Mouse (Mus musculus) midbrain, postnatal 0 days (tissue): ENCODE measurements around the gene Setd6. TPM values are rescaled to one million over a fixed set of nuclear protein-coding genes. Genes with fewer than 3 reads are reported as not detected.

Experiments used
- ATAC-seq: fragments of 200-750 bp; cut with Nextera tagmentation; 2 replicates; pipeline ENCODE4 v1.8.0; 2017; ENCODE audit warnings: moderate number of reproducible peaks, mild to moderate bottlenecking, moderate TSS enrichment, moderate library complexity; ENCODE audit not compliant: low FRiP score
- DNase-seq: peaks from one replicate; pipeline ENCODE4 v3.0.0-alpha.2; 2015; ENCODE audit warnings: low spot score
- H3K27ac ChIP-seq: fragments of 300-500 bp; sonication (generic); 2 replicates; pipeline ENCODE4 v1.5.1; 2014; ENCODE audit warnings: low read depth, mild to moderate bottlenecking, low read length, mixed read lengths
- H3K27me3 ChIP-seq: fragments of 300-500 bp; sonication (generic); 2 replicates; pipeline ENCODE4 v1.6.1; 2014; ENCODE audit warnings: low read length, control low read depth, mixed read lengths; ENCODE audit not compliant: insufficient read depth
- H3K36me3 ChIP-seq: fragments of 300-500 bp; sonication (generic); 2 replicates; pipeline ENCODE4 v1.6.1; 2014; ENCODE audit warnings: low read length, control low read depth, mixed read lengths; ENCODE audit not compliant: insufficient read depth
- H3K4me1 ChIP-seq: fragments of 300-500 bp; sonication (generic); 2 replicates; pipeline ENCODE4 v1.6.1; 2014; ENCODE audit warnings: mild to moderate bottlenecking, control low read depth, antibody characterized with exemption, low read length, mixed read lengths; ENCODE audit not compliant: insufficient read depth
- H3K4me2 ChIP-seq: fragments of 300-500 bp; sonication (generic); 2 replicates; pipeline ENCODE4 v1.6.1; 2014; ENCODE audit warnings: low read depth, mild to moderate bottlenecking, low read length, mixed read lengths; ENCODE audit not compliant: poor library complexity, severe bottlenecking
- H3K4me3 ChIP-seq: fragments of 300-500 bp; sonication (generic); 2 replicates; pipeline ENCODE4 v1.5.1; 2014; ENCODE audit warnings: low read depth, mild to moderate bottlenecking, low read length, moderate library complexity
- H3K9ac ChIP-seq: fragments of 300-500 bp; sonication (generic); replicated peaks from 2 replicates; pipeline ENCODE4 v1.6.1; 2014; ENCODE audit warnings: mild to moderate bottlenecking, low read length, moderate library complexity, mixed read lengths; ENCODE audit not compliant: poor library complexity, severe bottlenecking
- H3K9me3 ChIP-seq: fragments of 300-500 bp; sonication (generic); 2 replicates; pipeline ENCODE4 v1.6.1; 2016; ENCODE audit warnings: low read length, control low read depth
- CTCF ChIP-seq: IDR thresholded peaks from 2 replicates; pipeline ENCODE4 v1.5.1; 2016; ENCODE audit warnings: antibody characterized with exemption, mild to moderate bottlenecking
- WGBS: fragments of 180-500 bp; shearing (Covaris S2); extraction: QIAGEN DNeasy Blood & Tissue Kit; methylation state at CpG from one replicate; pipeline ENCODE4 v1.1.7; 2014; 5-methylcytosine and 5-hydroxymethylcytosine counted together
- polyA plus RNA-seq: library from polyadenylated mRNA; unstranded; fragments of >200 nt; fragmentation: Nextera tagmentation; extraction: Ambion mirVana; gene quantifications from 2 replicates; pipeline ENCODE4 v1.2.1, GENCODE M21; 2015
- total RNA-seq: library from RNA; depleted of rRNA; stranded (reverse); fragments of >200 nt; gene quantifications from 2 replicates; pipeline ENCODE4 v1.2.3, GENCODE M21; 2014

The Setd6 gene
- total and polyA plus RNA-seq, 2 experiments from 2014 or later, result 15.7 to 41.8 TPM

GRCm38 (mm10) chr8:95696661-95697060 lies 19.0 kb upstream of the Setd6 start:
- ATAC-seq, result no peak
- Histone ChIP-seq H3K4me3 (no peak overlapping the region), H3K27me3 (no peaks in the 10 kb centered on the region; the same call in 1 of the 2 replicates), H3K9ac (no peak overlapping the region), H3K36me3 (no peaks in the 10 kb centered on the region), H3K9me3 (no peaks in the 10 kb centered on the region), H3K4me2 (peak overlapping the region; percentile 25; the same call in 1 of the 2 replicates), H3K27ac (no peak overlapping the region), H3K4me1 (peaks cover 23% of the 10 kb centered on the region; the same call in 1 of the 2 replicates)
- 62% methylated on average over 8 of the region's 8 CpGs for WGBS
- TF ChIP-seq CTCF, result no peak
- no peak for DNase-seq

- no peaks in the 10 kb centered on the region for H3K36me3 ChIP-seq
- 2% methylated on average over 11 of the region's 11 CpGs for WGBS
- H3K4me1 ChIP-seq, result peaks cover 23% of the 10 kb centered on the region; the same call in 1 of the 2 replicates
- ATAC-seq, result peak; percentile 24
- H3K27ac ChIP-seq, result no peak overlapping the region
- peak; percentile 99 for TF ChIP-seq CTCF
- no peaks in the 10 kb centered on the region for H3K9me3 ChIP-seq
- peak; percentile 93 for DNase-seq
- H3K4me3 ChIP-seq, result no peak overlapping the region
- H3K9ac ChIP-seq, result no peak overlapping the region
- no peaks in the 10 kb centered on the region; the same call in 1 of the 2 replicates for H3K27me3 ChIP-seq
- H3K4me2 ChIP-seq, result peak overlapping the region; percentile 25; the same call in 1 of the 2 replicates
Observed at GRCm38 (mm10) chr8:95697128-95697527, 18.6 kb upstream of the Setd6 start.

- ATAC-seq (no peak), DNase-seq (no peak)
- Histone ChIP-seq H3K4me3 (no peak overlapping the region), H3K9me3 (no peaks in the 10 kb centered on the region), H3K9ac (no peak overlapping the region), H3K4me1 (peaks cover 25% of the 10 kb centered on the region), H3K27me3 (no peaks in the 10 kb centered on the region; the same call in 1 of the 2 replicates), H3K4me2 (no peak overlapping the region), H3K36me3 (no peaks in the 10 kb centered on the region), H3K27ac (no peak overlapping the region)
- WGBS, result 43% methylated on average over 6 of the region's 6 CpGs
- TF ChIP-seq CTCF, result no peak
Observed at GRCm38 (mm10) chr8:95698179-95698578, 17.5 kb upstream of the Setd6 start.

GRCm38 (mm10) chr8:95700282-95700681 lies 15.4 kb upstream of the Setd6 start:
- no peak for TF ChIP-seq CTCF
- no peaks in the 10 kb centered on the region for H3K9me3 ChIP-seq
- H3K4me2 ChIP-seq, result peak overlapping the region; percentile 34
- no peaks in the 10 kb centered on the region; the same call in 1 of the 2 replicates for H3K27me3 ChIP-seq
- ATAC-seq (no peak), DNase-seq (peak; percentile 89)
- peak overlapping the region; percentile 72 for H3K27ac ChIP-seq
- no peaks in the 10 kb centered on the region for H3K36me3 ChIP-seq
- peaks cover 28% of the 10 kb centered on the region for H3K4me1 ChIP-seq
- H3K9ac ChIP-seq, result 0 out of 2 replicates have a peak overlapping the region, but pooled peaks have one; percentile 33
- WGBS, result 22% methylated on average over 9 of the region's 9 CpGs
- H3K4me3 ChIP-seq, result no peak overlapping the region

- Histone ChIP-seq H3K27me3 (no peaks in the 10 kb centered on the region; the same call in 1 of the 2 replicates), H3K36me3 (peaks cover 9% of the 10 kb centered on the region), H3K4me1 (peaks cover 28% of the 10 kb centered on the region), H3K4me3 (no peak overlapping the region), H3K4me2 (no peak overlapping the region; the same call in 1 of the 2 replicates), H3K9me3 (no peaks in the 10 kb centered on the region), H3K9ac (no peak overlapping the region), H3K27ac (no peak overlapping the region; the same call in 1 of the 2 replicates)
- ATAC-seq (no peak), DNase-seq (no peak)
- WGBS, result 76% methylated on average over 4 of the region's 4 CpGs
- no peak for TF ChIP-seq CTCF
Observed at GRCm38 (mm10) chr8:95701809-95702208, 13.9 kb upstream of the Setd6 start.

- Histone ChIP-seq H3K36me3 (peaks cover 18% of the 10 kb centered on the region), H3K9ac (peak overlapping the region; percentile 92), H3K27me3 (no peaks in the 10 kb centered on the region), H3K4me3 (peak overlapping the region; percentile 77), H3K9me3 (no peaks in the 10 kb centered on the region), H3K27ac (peak overlapping the region; percentile 90), H3K4me1 (peaks cover 28% of the 10 kb centered on the region), H3K4me2 (peak overlapping the region; percentile 64)
- WGBS, result 2% methylated on average over 34 of the region's 34 CpGs
- DNase-seq (peak; percentile 97), ATAC-seq (peak; percentile 92)
- peak; percentile 24; the same call in 1 of the 2 replicates for TF ChIP-seq CTCF
Observed at GRCm38 (mm10) chr8:95702480-95703446, 12.9 kb upstream of the Setd6 start.
